Mouse (Mus musculus) testis, adult 2 months (tissue): ENCODE measurements around the gene Zfp592.

Experiments
- CTCF ChIP-seq: fragments of 200-500 bp; IDR thresholded peaks from 2 replicates; pipeline ENCODE4 v1.5.1; 2012; ENCODE audit warnings: low read depth, mild to moderate bottlenecking, inconsistent platforms, low read length, moderate library complexity; ENCODE audit not compliant: control insufficient read depth, insufficient read depth, insufficient replicate concordance
- POLR2A ChIP-seq: fragments of 200-500 bp; IDR thresholded peaks from 2 replicates; pipeline ENCODE4 v1.6.1; 2012; ENCODE audit warnings: low read depth, mild to moderate bottlenecking, inconsistent platforms, low read length, moderate library complexity; ENCODE audit not compliant: control insufficient read depth

DNA sequence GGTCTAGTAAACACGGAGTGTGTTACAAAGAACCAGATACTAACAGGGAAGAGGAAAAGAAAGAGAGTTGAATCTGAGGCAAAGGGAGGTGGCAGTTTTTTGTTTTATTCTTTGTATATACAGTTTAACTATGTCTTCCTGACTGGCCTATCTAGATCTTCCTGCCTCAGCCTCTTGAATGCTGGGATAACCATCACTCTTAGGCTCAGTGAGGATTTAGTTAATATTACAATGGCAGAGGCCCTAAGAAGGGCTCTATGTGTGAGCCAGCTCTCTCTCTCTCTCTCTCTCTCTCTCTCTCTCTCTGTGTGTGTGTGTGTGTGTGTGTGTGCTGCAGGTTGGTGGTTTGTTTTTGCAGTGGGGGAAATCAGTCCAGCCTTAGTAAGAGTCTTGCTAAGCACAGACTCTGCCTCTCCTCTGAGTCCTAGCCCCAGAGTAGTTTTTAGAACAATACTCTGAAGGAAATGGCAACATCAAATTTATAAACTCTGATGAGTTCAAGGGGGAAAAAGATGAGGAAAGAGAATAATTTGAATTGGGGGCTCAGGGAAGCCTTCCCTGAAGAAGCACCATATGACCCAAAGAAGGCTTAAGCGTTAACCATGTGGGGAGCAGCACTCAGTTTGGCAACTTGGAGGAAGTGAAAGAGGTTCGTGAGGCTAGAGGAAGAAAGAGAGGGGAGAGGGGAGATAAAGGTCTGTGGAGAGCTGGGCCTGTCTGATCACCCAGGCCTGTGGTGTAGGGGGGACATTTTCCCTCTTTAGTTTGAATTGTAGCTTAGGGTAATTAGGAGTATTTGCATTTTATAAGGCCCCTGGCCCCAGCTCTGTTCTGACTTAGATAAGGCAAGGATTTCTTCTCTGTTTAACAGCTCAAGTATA is 2.0 kb downstream of the Zfp592 start:
- TF ChIP-seq CTCF (no peak), POLR2A (no peak)
